Mouse (Mus musculus) adrenal gland, postnatal 14 days (tissue): ENCODE results near the gene Dnaaf5. TPM values are rescaled to one million over a fixed set of nuclear protein-coding genes. Genes with fewer than 3 reads are reported as not detected.

ENCODE experiments used
- DNase-seq: peaks from one replicate; pipeline ENCODE4 v3.0.0; 2021; ENCODE audit warnings: mixed read lengths
- total RNA-seq: library from RNA; stranded (reverse); gene quantifications from 2 replicates; pipeline ENCODE4 v1.2.3, GENCODE M21; 2021

The Dnaaf5 gene
- total RNA-seq, 1 experiment from 2014 or later: 20.4 TPM

- DNase-seq: no peak
Measured at GRCm38 (mm10) chr5:139199636-139199994, 49.6 kb downstream of the Dnaaf5 start.

GRCm38 (mm10) chr5:139199995-139200769, 50.2 kb downstream of the Dnaaf5 start, which contains the start of gene Sun1:
Sun1 (plus strand) TSS chr5:139200637.
- DNase-seq: peak; percentile 99

- DNase-seq: no peak
Measured at GRCm38 (mm10) chr5:139200770-139201569, 50.9 kb downstream of the Dnaaf5 start.

GRCm38 (mm10) chr5:139202127-139202526, 52.1 kb downstream of the Dnaaf5 start:
- DNase-seq: no peak

- no peak for DNase-seq
Measured at GRCm38 (mm10) chr5:139203312-139203711, 53.3 kb downstream of the Dnaaf5 start.

- DNase-seq: peak; percentile 25
Measured at GRCm38 (mm10) chr5:139206081-139206480, 56.1 kb downstream of the Dnaaf5 start.

GRCm38 (mm10) chr5:139206525-139206924, 56.5 kb downstream of the Dnaaf5 start:
- peak; percentile 29 for DNase-seq

- no peak for DNase-seq
Measured at GRCm38 (mm10) chr5:139208183-139208582, 58.2 kb downstream of the Dnaaf5 start.

GRCm38 (mm10) chr5:139208871-139209684, 59.1 kb downstream of the Dnaaf5 start:
- no peak for DNase-seq

- no peak for DNase-seq
Measured at GRCm38 (mm10) chr5:139209685-139210026, 59.6 kb downstream of the Dnaaf5 start.

GRCm38 (mm10) chr5:139211737-139212385, 61.8 kb downstream of the Dnaaf5 start:
- no peak for DNase-seq

- no peak for DNase-seq
Measured at GRCm38 (mm10) chr5:139214298-139214697, 64.3 kb downstream of the Dnaaf5 start.

- DNase-seq: peak; percentile 49
Measured at GRCm38 (mm10) chr5:139215184-139215583, 65.2 kb downstream of the Dnaaf5 start.

- DNase-seq: no peak
Measured at GRCm38 (mm10) chr5:139216121-139216520, 66.1 kb downstream of the Dnaaf5 start.

GRCm38 (mm10) chr5:139216774-139217173, 66.8 kb downstream of the Dnaaf5 start:
- no peak for DNase-seq

- DNase-seq: no peak
Measured at GRCm38 (mm10) chr5:139220006-139220515, 70.0 kb downstream of the Dnaaf5 start.

- no peak for DNase-seq
Measured at GRCm38 (mm10) chr5:139220610-139221009, 70.6 kb downstream of the Dnaaf5 start.

GRCm38 (mm10) chr5:139223331-139223730, 73.3 kb downstream of the Dnaaf5 start:
- DNase-seq: no peak

GRCm38 (mm10) chr5:139227236-139227635, 77.2 kb downstream of the Dnaaf5 start:
- DNase-seq: no peak

- DNase-seq: no peak
Measured at GRCm38 (mm10) chr5:139227645-139228044, 77.6 kb downstream of the Dnaaf5 start.

GRCm38 (mm10) chr5:139228318-139228717, 78.3 kb downstream of the Dnaaf5 start:
- DNase-seq: peak; percentile 12

- no peak for DNase-seq
Measured at GRCm38 (mm10) chr5:139229716-139230115, 79.7 kb downstream of the Dnaaf5 start.
